Mouse (Mus musculus) frontal cortex, postnatal 36 days (tissue): ENCODE results near the gene B230217C12Rik.
A peak's percentile ranks its signal among the peaks of the same experiment; 100 is the strongest.
"Not testable (repeated sequence)": the region's sequence is repeated elsewhere in the genome, so short reads cannot be mapped to it uniquely, and the experiment has no call there.

Source experiments
- DNase-seq, 2 experiments: peaks; one replicate each; pipeline ENCODE4 v3.0.0; 2022; ENCODE audit warnings: low spot score in 2 of 2

Gene B230217C12Rik

DNA sequence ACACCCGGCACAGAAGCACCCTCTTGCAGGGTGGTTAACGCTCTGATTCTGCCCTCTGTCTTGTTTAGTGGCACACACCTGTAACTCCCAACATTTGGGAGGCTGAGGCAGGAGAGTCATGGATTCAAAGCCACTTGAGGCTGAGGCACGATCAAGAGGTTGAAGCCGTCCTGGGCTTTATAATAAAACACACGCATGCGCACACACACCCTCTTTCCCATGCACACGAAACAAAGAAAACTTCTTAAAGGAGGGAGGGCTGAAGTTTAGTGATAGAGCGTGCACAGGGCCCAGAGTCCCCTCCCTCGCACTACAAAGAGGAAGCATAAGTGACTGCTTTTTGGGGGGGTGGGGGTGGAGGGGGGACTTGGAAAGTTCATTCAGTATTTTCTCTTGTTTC is 14.6 kb upstream of the B230217C12Rik start:
- no peak for DNase-seq

DNA sequence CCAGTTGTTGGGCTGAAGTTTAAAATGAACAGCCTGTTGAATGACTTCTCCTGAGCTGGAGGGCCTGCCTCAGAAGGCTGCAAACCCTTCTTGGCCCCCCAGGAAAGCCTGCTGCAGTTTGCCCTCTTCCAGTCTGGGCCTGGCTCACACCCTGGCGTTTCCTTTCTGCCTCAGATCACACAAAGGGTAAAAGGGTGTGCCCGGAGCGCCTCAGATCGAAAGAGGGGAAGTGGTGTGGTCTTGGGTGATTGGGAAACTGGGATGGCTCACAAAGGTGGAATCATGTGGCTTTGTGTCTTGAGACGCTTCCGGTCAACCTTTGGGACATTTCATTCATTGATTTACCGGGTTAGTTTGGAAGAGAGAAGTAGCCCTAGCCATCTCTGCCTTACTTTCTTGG is 14.2 kb upstream of the B230217C12Rik start:
- no peak for DNase-seq

DNA sequence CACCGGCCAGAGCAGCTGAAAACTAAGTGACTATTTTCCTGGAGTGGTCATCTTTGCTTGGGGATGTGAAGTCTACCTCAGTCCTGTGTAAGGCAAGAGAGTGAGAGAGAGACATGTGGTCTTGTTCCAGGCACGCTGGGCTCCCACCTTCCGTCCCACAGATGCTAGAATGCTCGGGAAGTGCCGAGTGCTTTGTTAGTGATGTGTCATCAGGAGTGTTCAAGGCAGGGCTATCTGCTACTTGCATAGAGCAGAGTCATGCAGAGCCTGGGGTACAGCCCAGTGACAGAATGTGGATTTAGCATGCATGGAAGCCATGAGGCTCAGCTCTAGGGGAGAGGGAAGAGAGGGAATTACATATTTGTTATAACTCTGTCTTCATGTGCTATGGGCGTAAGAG is 12.9 kb upstream of the B230217C12Rik start:
- DNase-seq: no peak

DNA sequence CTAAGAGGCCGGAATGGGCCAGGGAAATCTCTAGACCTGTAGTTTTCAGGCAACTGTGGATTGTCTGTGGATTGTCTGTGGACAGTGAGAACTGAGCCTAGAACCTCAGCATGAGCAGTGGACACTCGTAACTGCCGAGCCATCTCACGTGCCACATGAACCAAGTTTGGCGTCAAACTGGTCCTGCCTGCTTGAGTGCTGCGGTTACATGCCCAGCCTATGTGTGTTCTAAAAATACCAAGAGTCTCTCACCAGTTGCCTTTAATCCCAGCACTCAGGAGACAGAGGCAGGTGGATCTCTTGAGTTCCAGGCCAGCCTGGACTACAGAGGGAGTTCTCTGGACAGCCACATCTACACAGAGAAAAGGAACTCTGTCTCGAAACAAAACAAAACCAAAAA is 11.2 kb upstream of the B230217C12Rik start:
- DNase-seq: no peak

DNA sequence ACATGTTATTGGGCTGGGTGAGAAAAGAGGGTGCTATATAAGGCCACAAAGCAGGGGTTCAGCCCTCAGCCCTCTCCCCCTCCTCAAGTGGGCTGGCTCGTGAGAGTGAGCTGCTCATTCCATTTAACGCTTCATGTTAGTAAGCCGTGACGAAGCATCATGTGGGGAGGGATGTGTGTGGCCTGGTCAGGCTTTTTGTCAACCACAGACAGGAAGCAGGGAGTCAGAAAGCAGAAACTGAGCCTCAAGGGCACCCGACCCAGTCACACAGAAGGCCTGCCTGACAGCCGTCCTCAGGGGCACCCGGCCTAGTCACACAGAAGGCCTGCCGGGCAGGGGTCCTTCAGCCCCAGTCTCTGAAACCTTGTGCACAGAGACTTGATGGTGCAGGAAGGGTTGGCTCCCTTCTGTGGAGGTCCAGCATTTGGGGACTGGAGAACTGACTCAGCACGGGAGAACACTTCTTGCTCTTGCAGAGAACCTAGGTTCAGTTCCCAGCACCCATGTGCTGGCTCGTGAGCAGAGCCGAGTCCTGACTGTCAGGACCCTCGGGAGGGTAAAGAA is 10.6 kb upstream of the B230217C12Rik start:
- DNase-seq: no peak

DNA sequence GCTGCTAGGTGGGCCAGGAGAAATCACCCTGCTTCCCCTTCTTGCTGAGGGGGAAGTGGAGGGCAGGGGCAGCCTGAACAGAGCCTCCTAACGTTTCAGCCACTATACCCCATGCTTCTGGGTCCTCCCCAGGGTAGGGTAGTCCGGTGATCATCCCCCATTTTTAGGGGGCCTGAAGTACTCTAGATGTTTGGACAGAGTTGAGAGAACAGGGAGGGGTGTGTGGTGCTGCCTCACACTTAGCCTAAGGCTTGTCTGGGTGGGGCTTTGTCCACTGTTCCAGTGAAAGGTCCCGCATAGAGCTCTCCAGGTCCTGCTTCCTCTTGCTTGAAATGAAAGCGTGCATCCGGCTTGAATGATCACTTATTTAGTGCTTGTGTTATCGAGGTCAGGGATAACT is 10.1 kb upstream of the B230217C12Rik start:
- no peak for DNase-seq

DNA sequence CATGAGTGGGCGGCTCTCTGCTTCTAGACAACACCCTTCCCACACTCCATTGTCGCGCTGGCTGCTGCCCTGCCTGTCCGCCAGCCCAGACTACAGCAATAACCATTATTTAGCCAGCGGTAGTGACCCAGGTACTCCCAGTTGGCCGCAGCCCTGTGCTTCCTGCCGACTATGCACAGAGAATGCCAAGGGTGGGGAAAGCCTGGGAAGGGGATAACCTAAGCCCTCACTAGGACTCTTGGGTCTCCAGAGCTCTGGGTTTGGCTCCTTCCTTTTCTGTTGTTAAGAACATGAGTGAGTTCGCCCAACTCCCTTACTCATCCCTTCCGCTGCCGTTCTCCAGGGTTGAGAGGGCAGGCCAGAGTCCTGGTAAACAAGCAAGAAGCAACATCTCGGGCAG is 8.6 kb upstream of the B230217C12Rik start:
- no peak for DNase-seq

DNA sequence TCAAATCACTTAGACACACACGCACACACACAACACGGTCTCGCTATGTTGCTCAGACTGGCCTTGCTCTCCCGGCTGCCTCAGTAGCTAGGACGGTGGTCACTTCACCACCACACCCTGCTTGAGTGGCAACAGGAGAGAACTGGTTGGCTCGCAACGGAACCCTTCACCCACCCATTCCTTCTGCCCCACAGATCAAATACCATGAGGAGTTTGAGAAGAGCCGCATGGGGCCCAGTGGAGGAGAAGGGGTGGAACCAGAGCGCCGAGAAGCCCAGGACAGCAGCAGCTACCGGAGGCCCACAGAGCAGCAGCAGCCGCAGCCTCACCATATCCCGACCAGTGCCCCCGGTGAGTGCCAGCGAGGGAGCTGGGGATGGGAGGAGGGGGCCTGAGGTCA is 7.2 kb upstream of the B230217C12Rik start:
- no peak for DNase-seq

DNA sequence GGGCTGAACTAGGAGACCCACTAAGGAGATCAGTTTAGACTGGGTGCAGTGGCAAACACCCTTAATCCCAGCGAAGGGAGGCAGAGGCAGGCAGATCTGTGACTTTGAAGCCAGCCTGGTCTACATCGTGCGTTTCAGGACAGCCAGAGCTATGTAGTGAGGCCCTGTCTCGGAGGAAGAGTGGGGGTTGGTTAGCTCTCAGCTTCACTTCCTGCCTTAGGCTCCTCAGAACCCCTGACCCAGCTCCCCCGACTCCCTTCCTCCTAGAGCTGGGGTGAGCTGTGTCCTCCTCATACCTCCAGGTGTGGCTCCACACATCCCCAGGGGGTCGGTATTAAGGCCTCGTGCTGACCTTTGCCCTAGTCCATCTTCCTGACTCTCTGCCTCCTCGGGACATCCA is 4.0 kb upstream of the B230217C12Rik start:
- DNase-seq: no peak

DNA sequence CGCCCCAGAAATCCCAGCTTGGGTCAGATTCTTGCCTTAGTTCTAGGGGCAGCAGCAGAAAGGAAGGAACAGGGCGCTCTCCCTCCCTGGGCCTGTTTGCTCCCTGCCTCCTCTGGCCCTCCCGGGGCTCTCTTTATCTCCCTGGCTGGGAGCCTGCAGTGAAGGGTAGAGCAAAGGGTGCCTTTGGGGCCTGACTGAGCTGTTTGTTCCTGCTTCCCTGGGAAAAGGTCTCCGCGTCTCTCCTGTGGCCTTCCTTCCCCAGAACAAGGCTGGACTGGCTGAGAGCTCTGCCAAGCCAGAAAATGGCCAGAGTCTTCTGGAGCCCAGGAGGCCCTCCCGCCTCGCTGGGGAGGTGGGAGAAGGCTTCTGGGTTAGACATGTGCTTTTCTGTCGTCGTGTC is 3.5 kb upstream of the B230217C12Rik start:
- not testable (repeated sequence) for DNase-seq

DNA sequence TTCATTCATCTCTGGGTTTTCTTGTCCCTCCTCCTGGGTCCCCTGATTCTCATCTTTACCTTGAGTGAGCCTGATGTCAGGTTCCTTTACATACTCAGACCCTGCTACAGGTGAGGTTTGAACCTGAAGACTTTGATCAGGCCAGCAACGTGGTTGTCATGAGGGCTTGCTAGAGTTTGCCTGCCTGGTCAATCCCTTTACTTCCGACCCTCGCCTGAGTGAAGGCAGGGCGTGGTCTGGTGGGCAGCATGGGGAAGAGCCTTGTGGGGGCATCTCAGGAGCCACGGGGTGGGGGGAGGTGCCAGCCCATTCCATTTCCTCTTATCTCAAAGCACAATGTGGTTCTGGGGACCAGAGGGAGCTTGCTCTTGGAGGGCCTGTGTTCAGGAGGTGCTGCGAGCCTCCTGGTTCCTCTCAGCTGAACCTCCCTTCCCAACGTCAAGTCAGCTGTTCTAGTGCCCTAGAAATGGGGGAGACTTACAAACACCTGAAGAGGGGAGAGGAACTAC is 2.9 kb upstream of the B230217C12Rik start:
- DNase-seq: no peak

DNA sequence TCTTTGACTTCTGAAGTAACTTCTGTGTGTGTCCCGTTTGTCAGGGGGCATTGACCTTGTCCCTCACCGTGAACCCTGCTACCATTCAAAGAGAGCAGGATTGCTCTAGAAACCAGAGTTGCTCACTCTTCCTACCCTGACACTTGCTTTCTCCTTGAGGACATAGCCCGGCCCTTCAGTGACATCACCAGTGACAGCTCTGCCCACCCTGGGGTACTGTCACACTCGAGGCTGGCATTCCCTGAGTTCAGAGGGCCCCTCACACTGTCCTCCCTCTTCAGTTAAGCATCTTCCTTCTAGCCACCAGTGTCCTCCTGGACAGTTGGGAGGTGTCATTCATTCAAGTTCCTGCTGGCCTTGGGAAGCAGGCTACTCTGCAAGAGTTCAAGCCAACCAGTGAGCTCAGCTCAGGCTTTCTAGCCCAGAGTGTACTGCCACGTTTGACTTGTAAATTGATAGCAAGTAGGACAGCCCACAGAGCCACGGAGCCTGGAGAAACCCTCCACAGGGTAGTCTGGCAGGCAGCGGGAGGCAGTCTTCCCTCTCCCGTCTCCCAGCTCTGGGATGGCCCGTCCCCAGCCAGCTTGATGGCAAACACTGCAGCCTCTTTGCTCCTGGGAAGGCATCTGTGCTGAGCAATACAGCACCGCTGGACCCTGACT is 1.7 kb upstream of the B230217C12Rik start:
- DNase-seq: no peak

DNA sequence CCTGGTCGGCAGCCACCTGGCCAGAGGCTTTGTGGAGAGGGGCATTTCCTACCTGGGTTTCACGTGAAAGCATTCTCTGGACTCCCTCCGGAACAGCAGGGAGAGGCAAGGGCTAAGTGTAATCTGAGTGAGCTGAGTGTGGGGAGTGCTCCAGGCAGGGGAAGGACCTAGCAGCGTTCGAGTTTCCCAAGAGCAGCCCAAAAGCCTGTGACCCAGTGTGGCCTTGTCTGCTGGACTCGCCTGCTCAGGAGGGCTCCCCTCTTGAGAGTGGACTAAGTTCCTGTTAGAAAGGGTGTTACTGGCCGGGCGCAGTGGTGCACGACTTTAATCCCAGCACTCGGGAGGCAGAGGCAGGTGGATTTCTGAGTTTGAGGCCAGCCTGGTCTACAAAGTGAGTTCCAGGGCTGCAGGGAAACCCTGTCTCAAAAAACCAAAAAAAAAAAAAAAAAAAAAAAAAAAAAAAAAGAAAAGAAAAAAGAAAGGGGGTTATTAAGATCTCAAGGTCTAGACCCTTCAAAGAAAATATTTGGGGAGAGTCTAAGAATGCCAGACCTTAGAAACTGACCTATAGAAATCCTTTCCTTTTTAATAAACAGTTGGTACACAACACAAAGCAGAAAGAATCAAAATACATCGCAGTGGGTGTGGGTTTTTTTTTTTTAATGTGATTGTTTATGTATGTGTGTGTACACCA is 992 bp upstream of the B230217C12Rik start:
- DNase-seq: no peak

DNA sequence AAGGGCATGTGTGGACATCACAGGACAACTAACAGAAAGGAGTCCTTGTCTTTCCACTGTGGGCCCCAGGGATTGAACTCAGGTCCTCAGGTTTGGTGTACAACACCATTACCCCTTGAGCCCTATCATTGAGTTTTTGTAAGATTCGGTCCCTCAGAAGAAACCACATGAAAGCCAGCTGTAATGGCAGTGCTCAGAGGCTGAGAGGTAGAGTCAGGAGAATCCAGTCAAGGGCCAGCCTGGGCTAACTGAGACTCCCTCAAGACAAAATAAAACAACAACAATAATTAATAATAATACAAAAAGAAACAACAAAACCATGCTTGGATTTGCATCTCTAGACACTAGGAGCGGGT is 467 bp upstream of the B230217C12Rik start:
- DNase-seq: no peak

DNA sequence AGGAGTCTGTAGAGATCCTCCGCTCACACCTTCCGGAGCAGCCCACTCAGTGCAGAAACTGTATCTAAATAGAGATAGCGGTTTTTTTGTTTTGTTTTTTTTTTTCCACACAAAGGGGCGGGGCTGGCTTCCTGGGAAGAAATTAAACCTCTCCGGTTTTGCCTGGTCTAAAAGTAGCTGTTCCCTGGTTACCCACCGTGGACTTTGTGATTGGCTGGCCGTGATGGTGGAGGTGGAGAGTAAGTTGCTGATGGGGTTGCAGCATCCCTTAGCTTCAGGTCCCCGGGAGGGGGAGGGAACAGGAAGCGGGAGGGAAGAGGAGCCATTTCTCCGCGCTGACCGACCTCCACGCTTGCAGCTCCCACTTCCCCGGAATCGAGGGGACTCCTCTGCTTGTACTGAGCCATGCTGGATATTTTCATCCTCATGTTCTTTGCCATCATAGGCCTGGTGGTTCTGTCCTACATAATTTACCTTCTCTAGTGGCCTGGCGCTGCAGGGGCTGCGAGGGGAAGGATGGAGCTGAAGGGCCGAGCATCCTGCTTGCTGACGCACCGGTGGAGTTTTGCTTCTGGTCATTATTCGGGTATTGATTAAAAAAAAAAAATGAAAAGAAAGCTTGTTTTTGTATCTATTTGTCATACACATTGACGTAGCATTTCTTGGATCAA is 546 bp downstream of the B230217C12Rik start:
- peak; percentile 94 to 96 for DNase-seq

DNA sequence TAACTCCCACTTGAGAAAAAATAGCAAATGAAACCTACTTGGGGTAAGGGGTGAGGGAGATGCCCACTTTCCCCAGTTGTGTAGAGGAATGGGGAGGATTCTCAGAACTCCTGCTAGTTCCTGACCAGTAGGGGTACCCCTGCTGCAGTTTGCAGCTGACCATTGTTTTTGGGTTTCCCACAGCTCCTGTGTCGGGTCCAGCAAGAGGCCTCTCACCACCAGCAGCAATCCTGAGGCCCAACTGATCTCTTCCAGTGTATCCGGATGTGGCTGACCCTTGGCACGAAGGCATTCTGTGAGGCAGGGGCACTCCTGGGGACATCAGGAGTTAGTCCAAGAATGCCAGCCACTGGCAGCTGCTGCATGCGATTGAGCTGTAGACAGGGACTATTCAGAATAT is 1.4 kb downstream of the B230217C12Rik start:
- DNase-seq: no peak

DNA sequence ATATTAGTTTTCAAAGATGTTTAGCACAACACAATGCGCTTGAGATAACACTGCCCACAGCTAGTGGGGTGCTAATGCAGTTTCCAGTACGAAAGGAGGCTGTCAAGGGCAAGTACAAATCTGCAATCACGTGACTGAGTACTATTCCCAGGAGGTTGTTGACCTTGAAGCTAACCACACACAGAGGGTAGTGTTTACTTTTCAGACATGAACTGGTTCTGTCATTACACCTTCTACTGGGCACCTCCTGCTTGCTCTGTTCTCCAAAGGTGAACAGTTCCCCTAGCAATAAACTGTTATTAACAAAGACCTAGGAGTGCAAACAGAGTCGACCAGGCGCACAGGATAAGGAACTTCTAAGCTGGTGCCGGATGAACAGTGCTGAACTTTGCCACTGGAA is 9.8 kb downstream of the B230217C12Rik start:
- no peak for DNase-seq

DNA sequence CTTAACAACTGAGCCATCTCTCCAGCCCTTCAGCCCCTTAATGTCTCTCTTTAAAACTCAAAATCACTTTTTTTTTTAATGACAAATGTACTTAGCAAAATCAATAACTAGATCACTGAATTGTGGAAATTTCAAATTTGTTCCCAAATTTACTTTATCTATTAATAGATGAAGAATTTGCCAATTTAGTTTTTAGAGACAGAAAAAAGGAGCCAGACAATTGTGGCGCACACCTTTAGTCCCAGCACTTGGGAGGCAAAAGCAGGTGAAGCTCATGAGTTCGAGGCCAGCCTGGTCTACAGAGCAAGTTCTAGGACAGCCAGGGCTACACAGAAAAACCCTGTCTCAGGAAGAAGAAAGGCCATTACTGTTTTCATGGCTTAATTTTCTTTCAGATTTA is 11.0 kb downstream of the B230217C12Rik start:
- no peak for DNase-seq

DNA sequence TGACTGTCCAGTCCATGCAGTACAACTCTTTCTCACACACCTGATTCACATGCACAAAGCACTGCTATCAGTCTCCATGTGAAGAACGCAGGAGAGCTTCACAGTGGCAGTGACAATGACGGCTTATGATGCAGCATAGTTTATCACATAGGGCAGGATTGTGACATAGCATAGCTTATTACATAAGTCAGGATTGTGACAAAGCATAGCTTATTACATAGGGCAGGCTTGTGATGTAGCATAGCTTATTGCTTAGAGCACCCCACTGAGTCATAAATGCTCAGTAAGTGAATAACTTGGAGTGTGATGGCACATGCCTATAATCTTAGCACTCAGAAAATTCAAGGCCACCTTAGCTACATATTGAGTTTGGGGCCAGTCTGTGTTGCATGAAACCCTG is 14.9 kb downstream of the B230217C12Rik start:
- DNase-seq: no peak

DNA sequence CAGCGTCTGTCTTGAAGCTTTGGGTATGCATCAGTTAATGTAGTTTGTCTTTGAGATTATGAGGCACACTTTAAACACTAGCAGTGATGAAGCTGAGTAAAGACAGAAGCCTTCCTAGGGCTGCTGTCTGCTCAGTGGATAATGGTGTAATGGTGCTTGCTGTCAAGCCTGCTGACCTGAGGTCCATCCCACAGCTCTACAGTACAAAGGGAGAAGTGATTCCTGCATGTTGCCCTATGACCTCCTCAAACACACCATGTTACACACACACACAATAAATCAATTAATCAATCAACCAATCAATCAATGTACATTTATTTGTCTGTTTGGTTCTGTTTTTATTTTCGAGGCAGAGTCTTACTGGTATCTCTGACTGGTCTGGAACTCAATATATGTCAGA is 21.6 kb downstream of the B230217C12Rik start:
- DNase-seq: no peak

DNA sequence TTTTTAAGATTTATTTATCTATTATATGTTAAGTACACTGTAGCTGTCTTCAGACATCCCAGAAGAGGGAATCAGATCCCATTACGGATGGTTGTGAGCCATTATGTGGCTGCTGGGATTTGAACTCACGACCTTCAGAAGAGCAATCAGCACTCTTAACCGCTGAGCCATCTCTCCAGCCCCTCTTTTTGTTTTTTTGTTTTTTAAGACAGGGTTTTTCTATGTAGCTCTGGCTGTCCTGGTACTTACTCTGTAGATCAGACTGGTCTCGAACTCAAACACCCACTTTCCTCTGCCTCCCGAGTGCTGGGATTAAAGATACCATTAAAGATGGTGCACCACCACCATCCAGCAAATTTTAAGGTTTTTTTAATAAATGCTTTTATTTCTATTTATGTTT is 24.8 kb downstream of the B230217C12Rik start:
- no peak for DNase-seq

DNA sequence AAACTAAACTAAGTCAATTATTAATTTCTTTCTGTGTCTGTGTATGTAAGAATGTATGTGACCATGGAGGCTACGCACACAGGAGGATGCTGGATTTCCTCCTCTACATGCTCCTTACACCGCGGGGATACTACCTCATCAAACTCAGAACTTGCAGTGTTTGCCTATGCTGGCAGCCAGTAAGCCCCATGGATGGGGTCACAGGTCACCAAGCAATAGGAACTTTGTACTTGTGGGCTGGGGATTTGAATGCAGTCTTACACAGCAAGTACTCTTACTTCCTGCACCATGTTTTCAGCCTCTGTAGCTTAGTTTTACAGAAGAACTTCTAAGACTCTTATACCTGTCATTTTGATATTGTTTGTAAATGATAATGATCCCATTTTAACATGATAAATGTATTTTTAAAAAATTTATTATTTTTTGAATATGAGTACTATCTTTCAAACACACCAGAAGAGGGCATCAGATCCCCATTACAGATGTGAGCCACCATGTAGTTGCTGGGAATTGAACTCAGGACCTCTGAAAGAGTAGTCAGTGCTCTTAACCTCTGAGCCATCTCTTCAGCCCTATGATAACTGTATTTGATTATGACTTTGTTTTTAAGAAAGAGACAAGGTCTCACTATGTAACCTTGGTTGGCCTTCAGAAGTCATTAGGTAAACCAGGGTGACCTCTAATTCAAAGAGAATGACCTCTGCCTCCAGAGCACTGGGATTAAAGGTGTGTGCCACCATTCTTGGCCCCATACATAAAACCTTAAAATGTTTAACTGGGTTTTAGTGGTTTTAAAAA is 25.7 kb downstream of the B230217C12Rik start:
- DNase-seq: no peak
